Mouse (Mus musculus) neural tube, embryonic 14.5 days (tissue): ENCODE measurements around the gene Ppp1r9a. TPM values are rescaled to one million over a fixed set of nuclear protein-coding genes. Genes with fewer than 3 reads are reported as not detected.

Experiments
- ATAC-seq: fragments of 200-750 bp; cut with Nextera tagmentation; 2 replicates; pipeline ENCODE4 v1.8.0; 2017; ENCODE audit warnings: low read depth, mild to moderate bottlenecking, moderate TSS enrichment, moderate library complexity
- H3K27ac ChIP-seq: fragments of 300-500 bp; sonication (generic); 2 replicates; pipeline ENCODE4 v1.5.1; 2014; ENCODE audit warnings: low read depth, mild to moderate bottlenecking, control low read depth, low read length, moderate library complexity, mixed read lengths
- H3K27me3 ChIP-seq: fragments of 300-500 bp; sonication (generic); 2 replicates; pipeline ENCODE4 v1.6.1; 2014; ENCODE audit warnings: low read length; ENCODE audit not compliant: control insufficient read depth, insufficient read depth
- H3K36me3 ChIP-seq: fragments of 300-500 bp; sonication (generic); 2 replicates; pipeline ENCODE4 v1.6.1; 2014; ENCODE audit warnings: low read length, mixed read lengths; ENCODE audit not compliant: control insufficient read depth, insufficient read depth
- H3K4me1 ChIP-seq: fragments of 300-500 bp; sonication (generic); 2 replicates; pipeline ENCODE4 v1.6.1; 2014; ENCODE audit warnings: low read length; ENCODE audit not compliant: control insufficient read depth, insufficient read depth
- H3K4me2 ChIP-seq: fragments of 300-500 bp; sonication (generic); 2 replicates; pipeline ENCODE4 v1.6.1; 2014; ENCODE audit warnings: mild to moderate bottlenecking, low read depth, low read length, control low read depth
- H3K4me3 ChIP-seq: fragments of 300-500 bp; sonication (generic); 2 replicates; pipeline ENCODE4 v1.5.1; 2014; ENCODE audit warnings: low read depth, low read length, control low read depth, mixed read lengths
- H3K9ac ChIP-seq: fragments of 300-500 bp; sonication (generic); replicated peaks from 2 replicates; pipeline ENCODE4 v1.6.1; 2014; ENCODE audit warnings: low read depth, mild to moderate bottlenecking, control low read depth, low read length, mixed read lengths
- H3K9me3 ChIP-seq: fragments of 300-500 bp; sonication (generic); 2 replicates; pipeline ENCODE4 v1.6.1; 2016; ENCODE audit warnings: low read length; ENCODE audit not compliant: control insufficient read depth
- WGBS: fragments of 180-500 bp; shearing (Covaris S2); extraction: QIAGEN DNeasy Blood & Tissue Kit; methylation state at CpG from one replicate; pipeline ENCODE4 v1.1.7; 2014; 5-methylcytosine and 5-hydroxymethylcytosine counted together
- polyA plus RNA-seq: library from polyadenylated mRNA; unstranded; fragments of >200 nt; fragmentation: Nextera tagmentation; extraction: Ambion mirVana; gene quantifications from 2 replicates; pipeline ENCODE4 v1.2.1, GENCODE M21; 2014

Gene Ppp1r9a
- polyA plus RNA-seq, 1 experiment from 2014 or later, result 63.6 TPM

DNA sequence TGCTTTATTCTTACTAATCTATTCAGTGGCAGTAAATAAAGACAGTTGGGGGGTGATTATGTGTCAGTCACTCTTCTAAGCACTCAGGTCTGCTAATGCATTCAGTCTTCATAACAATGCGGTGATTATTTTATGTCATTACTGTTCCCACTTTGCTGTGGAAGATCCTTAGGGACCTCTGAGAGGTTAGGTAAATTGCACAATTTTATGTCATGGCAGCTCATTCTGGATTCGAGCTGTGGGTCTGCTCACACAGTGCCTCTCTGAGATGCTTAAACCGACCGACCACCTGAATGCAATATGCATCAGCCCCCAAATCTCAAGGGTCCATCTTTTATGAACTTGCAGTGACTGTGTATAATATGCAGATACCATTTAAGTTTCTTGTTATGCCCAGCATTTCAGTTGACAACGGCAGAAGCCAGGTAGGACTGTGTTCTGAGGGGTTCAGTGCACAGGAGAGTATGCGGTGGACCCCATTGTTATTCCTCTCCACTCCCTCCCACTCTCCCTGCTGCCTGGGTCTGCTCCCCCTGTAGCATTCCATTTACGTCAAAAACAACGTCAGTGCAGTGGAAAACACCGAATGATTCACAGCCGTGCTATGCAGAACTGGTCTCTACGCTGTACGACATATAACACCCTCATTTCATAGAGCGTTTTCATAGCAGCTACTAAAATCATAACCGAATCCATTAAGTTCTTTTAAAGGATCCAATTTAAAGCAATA, 226.8 kb downstream of the Ppp1r9a start:
- H3K27ac ChIP-seq, result no peak overlapping the region
- no peak overlapping the region for H3K9ac ChIP-seq
- 62% methylated on average over 14 of the region's 14 CpGs for WGBS
- H3K4me2 ChIP-seq, result no peak overlapping the region
- no peaks in the 10 kb centered on the region for H3K9me3 ChIP-seq
- no peak overlapping the region for H3K4me3 ChIP-seq
- no peaks in the 10 kb centered on the region for H3K4me1 ChIP-seq
- no peaks in the 10 kb centered on the region for H3K27me3 ChIP-seq
- H3K36me3 ChIP-seq, result no peaks in the 10 kb centered on the region
- peak; percentile 90 for ATAC-seq

DNA sequence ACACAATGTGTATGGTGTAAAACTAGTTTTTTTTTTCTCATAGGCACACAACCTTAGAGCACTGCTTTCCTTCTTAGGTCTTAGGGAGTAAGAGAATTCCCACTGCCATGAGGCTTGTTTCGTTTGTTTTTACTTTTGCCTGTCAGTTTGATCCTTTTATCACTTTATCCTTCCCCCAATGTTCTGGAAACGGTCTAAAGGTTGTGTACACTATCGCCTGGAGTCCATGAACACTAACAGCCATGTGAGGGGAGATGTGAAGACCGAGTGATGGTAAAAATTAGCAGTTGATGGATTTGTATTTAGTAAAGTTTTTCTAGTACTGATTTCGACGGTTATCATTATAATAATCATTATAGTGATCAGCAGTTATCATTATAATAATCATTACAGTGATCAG, 232.3 kb downstream of the Ppp1r9a start:
- ATAC-seq, result no peak
- H3K4me1 ChIP-seq, result no peaks in the 10 kb centered on the region
- H3K27me3 ChIP-seq, result no peaks in the 10 kb centered on the region
- no peak overlapping the region for H3K27ac ChIP-seq
- H3K4me2 ChIP-seq, result no peak overlapping the region
- no peaks in the 10 kb centered on the region for H3K9me3 ChIP-seq
- WGBS, result 92% methylated on average over 6 of the region's 6 CpGs
- no peak overlapping the region for H3K4me3 ChIP-seq
- H3K9ac ChIP-seq, result no peak overlapping the region
- H3K36me3 ChIP-seq, result peaks cover under 1% of the 10 kb centered on the region; the same call in 1 of the 2 replicates

GRCm38 (mm10) chr6:5136046-5136445, 233.3 kb downstream of the Ppp1r9a start:
- ATAC-seq, result no peak
- no peaks in the 10 kb centered on the region for H3K27me3 ChIP-seq
- 88% methylated on average over 6 of the region's 6 CpGs for WGBS
- H3K9ac ChIP-seq, result no peak overlapping the region
- H3K4me1 ChIP-seq, result no peaks in the 10 kb centered on the region
- H3K4me2 ChIP-seq, result no peak overlapping the region
- no peaks in the 10 kb centered on the region for H3K9me3 ChIP-seq
- no peak overlapping the region for H3K4me3 ChIP-seq
- peaks cover 2% of the 10 kb centered on the region; the same call in 1 of the 2 replicates for H3K36me3 ChIP-seq
- H3K27ac ChIP-seq, result no peak overlapping the region

- Histone ChIP-seq H3K4me3 (no peak overlapping the region), H3K4me1 (no peaks in the 10 kb centered on the region), H3K4me2 (no peak overlapping the region), H3K27ac (no peak overlapping the region), H3K9ac (no peak overlapping the region), H3K36me3 (peaks cover 2% of the 10 kb centered on the region; the same call in 1 of the 2 replicates), H3K27me3 (no peaks in the 10 kb centered on the region), H3K9me3 (no peaks in the 10 kb centered on the region)
- no peak for ATAC-seq
- 82% methylated on average over 12 of the region's 12 CpGs for WGBS
These were observed 236.3 kb downstream of the Ppp1r9a start for GRCm38 (mm10) chr6:5138875-5139631.

GRCm38 (mm10) chr6:5139666-5140065, 236.9 kb downstream of the Ppp1r9a start:
- WGBS, result 64% methylated on average over 9 of the region's 9 CpGs
- H3K4me1 ChIP-seq, result no peaks in the 10 kb centered on the region
- ATAC-seq, result peak; percentile 38; the same call in 1 of the 2 replicates
- no peak overlapping the region for H3K9ac ChIP-seq
- H3K4me3 ChIP-seq, result no peak overlapping the region
- no peak overlapping the region for H3K27ac ChIP-seq
- H3K36me3 ChIP-seq, result peaks cover 2% of the 10 kb centered on the region; the same call in 1 of the 2 replicates
- no peaks in the 10 kb centered on the region for H3K9me3 ChIP-seq
- H3K4me2 ChIP-seq, result no peak overlapping the region
- no peaks in the 10 kb centered on the region for H3K27me3 ChIP-seq

- Histone ChIP-seq H3K4me1 (no peaks in the 10 kb centered on the region), H3K27me3 (no peaks in the 10 kb centered on the region), H3K27ac (no peak overlapping the region), H3K4me3 (no peak overlapping the region), H3K9me3 (no peaks in the 10 kb centered on the region), H3K36me3 (no peaks in the 10 kb centered on the region), H3K9ac (no peak overlapping the region), H3K4me2 (no peak overlapping the region)
- ATAC-seq, result no peak
- WGBS, result 86% methylated on average over 13 of the region's 13 CpGs
These were observed 244.9 kb downstream of the Ppp1r9a start for GRCm38 (mm10) chr6:5147488-5148142.

DNA sequence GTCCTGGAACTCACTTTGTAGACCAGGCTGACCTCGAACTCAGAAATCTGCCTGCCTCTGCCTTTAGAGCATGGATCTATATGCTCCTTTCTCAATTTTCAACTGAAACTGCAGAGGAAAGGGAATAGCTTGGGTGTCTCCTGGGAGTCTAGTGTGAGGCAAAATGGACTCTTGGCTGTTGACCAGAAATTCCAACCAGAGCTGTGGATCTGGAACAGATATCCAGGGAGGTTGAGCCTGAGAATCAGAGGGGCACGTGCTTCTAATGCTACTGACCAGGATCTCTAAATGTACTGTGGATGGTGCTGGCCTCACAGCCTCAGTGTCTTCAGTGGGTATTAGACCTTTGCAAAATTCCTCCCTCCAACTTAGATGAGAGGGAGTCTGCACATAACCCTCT, 247.2 kb downstream of the Ppp1r9a start:
- H3K36me3 ChIP-seq, result no peaks in the 10 kb centered on the region; the same call in 1 of the 2 replicates
- no peak overlapping the region for H3K4me3 ChIP-seq
- no peaks in the 10 kb centered on the region for H3K4me1 ChIP-seq
- ATAC-seq, result no peak
- H3K9me3 ChIP-seq, result no peaks in the 10 kb centered on the region
- H3K9ac ChIP-seq, result no peak overlapping the region
- 81% methylated on average over 2 of the region's 2 CpGs for WGBS
- no peak overlapping the region for H3K4me2 ChIP-seq
- no peaks in the 10 kb centered on the region for H3K27me3 ChIP-seq
- H3K27ac ChIP-seq, result no peak overlapping the region

DNA sequence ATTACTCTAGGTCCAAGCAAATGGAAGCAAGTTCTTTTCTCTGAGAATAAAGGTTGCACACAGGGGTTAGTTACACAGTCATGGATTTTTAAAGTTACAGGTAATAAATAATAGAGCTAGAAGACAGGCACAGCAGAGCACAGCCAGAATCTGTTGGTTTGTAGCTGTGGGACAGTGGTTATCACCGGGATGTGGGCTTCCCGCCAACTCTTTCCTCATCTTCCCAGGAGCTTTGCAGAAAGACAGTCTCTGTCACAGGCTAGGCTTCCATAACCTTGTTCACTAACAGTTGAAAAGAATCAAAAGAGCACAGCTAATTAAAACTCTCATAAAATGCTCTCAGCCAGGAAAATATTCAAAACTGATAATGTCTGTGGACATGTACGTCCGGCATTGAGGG, 248.5 kb downstream of the Ppp1r9a start:
- H3K9ac ChIP-seq, result no peak overlapping the region
- H3K27me3 ChIP-seq, result no peaks in the 10 kb centered on the region
- H3K9me3 ChIP-seq, result no peaks in the 10 kb centered on the region
- no peak overlapping the region for H3K27ac ChIP-seq
- H3K36me3 ChIP-seq, result no peaks in the 10 kb centered on the region; the same call in 1 of the 2 replicates
- peak; percentile 41; the same call in 1 of the 2 replicates for ATAC-seq
- no peaks in the 10 kb centered on the region for H3K4me1 ChIP-seq
- no peak overlapping the region for H3K4me3 ChIP-seq
- H3K4me2 ChIP-seq, result no peak overlapping the region
- WGBS, result 42% methylated on average over 4 of the region's 4 CpGs

DNA sequence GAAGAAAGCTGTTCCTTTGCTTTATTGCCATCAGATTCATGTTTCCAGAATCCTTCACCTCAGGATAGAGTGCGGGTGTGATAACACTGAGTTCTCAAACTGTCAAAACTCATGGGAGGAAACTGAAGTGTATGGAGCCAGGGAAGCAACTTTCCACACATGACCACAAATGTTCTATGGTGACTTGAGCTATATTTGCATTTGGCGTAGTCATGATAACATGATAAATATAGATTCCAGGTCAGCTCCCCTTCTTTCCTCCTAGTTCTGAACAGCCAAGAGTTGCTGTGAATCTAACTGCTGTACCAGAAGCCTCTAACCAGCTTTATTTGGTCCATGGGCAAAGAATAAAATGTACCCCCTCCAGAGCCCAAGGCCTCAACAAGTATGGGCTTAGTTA, 249.5 kb downstream of the Ppp1r9a start:
- H3K9ac ChIP-seq, result no peak overlapping the region
- H3K4me1 ChIP-seq, result no peaks in the 10 kb centered on the region
- H3K4me2 ChIP-seq, result no peak overlapping the region
- ATAC-seq, result no peak
- no peak overlapping the region for H3K27ac ChIP-seq
- no peak overlapping the region for H3K4me3 ChIP-seq
- no peaks in the 10 kb centered on the region; the same call in 1 of the 2 replicates for H3K36me3 ChIP-seq
- no peaks in the 10 kb centered on the region for H3K27me3 ChIP-seq
- no peaks in the 10 kb centered on the region for H3K9me3 ChIP-seq
- WGBS, result 94% methylated on average over 2 of the region's 2 CpGs
